Mouse (Mus musculus): Measurements from ENCODE around the gene Snd1.

GRCm38 (mm10) chr6:28656511-28656910 is 181.6 kb downstream of the Snd1 start:
- TF ChIP-seq MAFK (IDR thresholded peaks at IDR 0.05; ENCODE audit: insufficient read depth, low read depth, low read length) (no peak), ZC3H11A (IDR thresholded peaks at IDR 0.05; ENCODE audit: borderline replicate concordance, low read depth, low read length) (no peak), ZNF384 (IDR thresholded peaks at IDR 0.05; ENCODE audit: low read depth, low read length) (no peak)
